Mouse (Mus musculus) MEL (cell line): ENCODE measurements around the gene Rab3c. TPM values are rescaled to one million over a fixed set of nuclear protein-coding genes. Genes with fewer than 3 reads are reported as not detected.

Source experiments
- DNase-seq: peaks from one replicate; pipeline ENCODE4 v3.0.0; 2011; ENCODE audit warnings: low read depth, low spot score
- H3K27ac ChIP-seq: 2 replicates; pipeline ENCODE4 v1.5.1; 2012; ENCODE audit warnings: low read depth, mild to moderate bottlenecking, control low read depth, low read length, moderate library complexity; ENCODE audit not compliant: control insufficient read depth
- H3K27me3 ChIP-seq, 2 experiments: fragments of 150-350 bp in 1 of 2; sonication (generic) in 1 of 2; 2 replicates each; pipeline ENCODE4 v1.6.1; 2012; ENCODE audit warnings: low read length in 2 of 2, mild to moderate bottlenecking in 2 of 2, improper control_type of control experiment in 1 of 2, moderate library complexity in 1 of 2; ENCODE audit not compliant: insufficient read depth in 2 of 2, control insufficient read depth in 1 of 2
- H3K36me3 ChIP-seq, 2 experiments: 2 replicates each; pipeline ENCODE4 v1.6.1; 2012 to 2014; ENCODE audit warnings: low read length in 2 of 2, improper control_type of control experiment in 1 of 2, inconsistent platforms in 1 of 2, mild to moderate bottlenecking in 1 of 2; ENCODE audit not compliant: insufficient read depth in 2 of 2, control insufficient read depth in 1 of 2
- H3K4me1 ChIP-seq, 2 experiments: fragments of 150-350 bp in 1 of 2; sonication (generic) in 1 of 2; 2 replicates each; pipeline ENCODE4 v1.6.1; 2012; ENCODE audit warnings: low read length in 2 of 2, improper control_type of control experiment in 1 of 2, mild to moderate bottlenecking in 1 of 2; ENCODE audit not compliant: insufficient read depth in 2 of 2, control insufficient read depth in 1 of 2
- H3K4me3 ChIP-seq, 2 experiments: fragments of 150-350 bp in 1 of 2; sonication (generic) in 1 of 2; 2 replicates each; pipeline ENCODE4 v1.5.1; 2012; ENCODE audit warnings: low read depth in 2 of 2, low read length in 2 of 2, mild to moderate bottlenecking in 2 of 2, moderate library complexity in 2 of 2, control low read depth in 1 of 2, improper control_type of control experiment in 1 of 2; ENCODE audit not compliant: control insufficient read depth in 1 of 2, insufficient read depth in 1 of 2
- H3K79me2 ChIP-seq: 2 replicates; pipeline ENCODE4 v1.6.1; 2012; ENCODE audit warnings: mild to moderate bottlenecking, low read length, moderate library complexity; ENCODE audit not compliant: control insufficient read depth, poor library complexity, insufficient read depth
- H3K9ac ChIP-seq: 2 replicates; pipeline ENCODE4 v1.6.1; 2012; ENCODE audit warnings: low read depth, mild to moderate bottlenecking, control low read depth, low read length, moderate library complexity; ENCODE audit not compliant: control insufficient read depth, poor library complexity, severe bottlenecking
- H3K9me3 ChIP-seq: fragments of 150-350 bp; sonication (generic); replicated peaks from 2 replicates; pipeline ENCODE4 v1.6.1; 2012; ENCODE audit warnings: mild to moderate bottlenecking, low read length, improper control_type of control experiment, moderate library complexity; ENCODE audit not compliant: insufficient read depth
- CHD1 ChIP-seq: IDR thresholded peaks from 2 replicates; pipeline ENCODE4 v1.6.1; 2012; ENCODE audit warnings: low read depth, mild to moderate bottlenecking, inconsistent platforms, low read length, improper control_type of control experiment
- CHD2 ChIP-seq: IDR thresholded peaks from 2 replicates; pipeline ENCODE4 v1.6.1; 2011; ENCODE audit warnings: low read length, improper control_type of control experiment
- CTCF ChIP-seq, 3 experiments: IDR thresholded peaks in 2 of 3; conservative IDR thresholded peaks in 1 of 3; 2 replicates each; pipeline ENCODE4 v1.5.1; 2011 to 2012; ENCODE audit warnings: low read length in 3 of 3, low read depth in 2 of 3, mild to moderate bottlenecking in 2 of 3, improper control_type of control experiment in 1 of 3, inconsistent platforms in 1 of 3, mixed read lengths in 1 of 3, moderate library complexity in 1 of 3; ENCODE audit not compliant: control insufficient read depth in 1 of 3, insufficient read depth in 1 of 3, poor library complexity in 1 of 3, severe bottlenecking in 1 of 3
- E2F4 ChIP-seq: IDR thresholded peaks from 2 replicates; pipeline ENCODE4 v1.6.1; 2011; ENCODE audit warnings: low read depth, low read length, improper control_type of control experiment, borderline replicate concordance
- GATA1 ChIP-seq: IDR thresholded peaks from 2 replicates; pipeline ENCODE4 v1.6.1; 2011; ENCODE audit warnings: low read depth, low read length, improper control_type of control experiment
- JUND ChIP-seq: IDR thresholded peaks from 2 replicates; pipeline ENCODE4 v1.6.1; 2011; ENCODE audit warnings: low read depth, mild to moderate bottlenecking, improper control_type of control experiment, low read length
- MAFK ChIP-seq: IDR thresholded peaks from 2 replicates; pipeline ENCODE4 v1.6.1; 2011; ENCODE audit warnings: low read depth, mild to moderate bottlenecking, low read length, improper control_type of control experiment, borderline replicate concordance
- MXI1 ChIP-seq: IDR thresholded peaks from 2 replicates; pipeline ENCODE4 v1.6.1; 2011; ENCODE audit warnings: mild to moderate bottlenecking, low read depth, low read length, improper control_type of control experiment
- NELFE ChIP-seq: IDR thresholded peaks from 2 replicates; pipeline ENCODE4 v1.6.1; 2011; ENCODE audit warnings: low read depth, low read length, improper control_type of control experiment
- POLR2A ChIP-seq, 2 experiments: IDR thresholded peaks; 2 replicates each; pipeline ENCODE4 v1.6.1; 2011 to 2012; ENCODE audit warnings: low read length in 2 of 2, mild to moderate bottlenecking in 2 of 2, control low read depth in 1 of 2, improper control_type of control experiment in 1 of 2, low read depth in 1 of 2, moderate library complexity in 1 of 2; ENCODE audit not compliant: control insufficient read depth in 1 of 2, insufficient read depth in 1 of 2, poor library complexity in 1 of 2
- RCOR1 ChIP-seq: IDR thresholded peaks from 2 replicates; pipeline ENCODE4 v1.6.1; 2012; ENCODE audit warnings: low read depth, mild to moderate bottlenecking, inconsistent platforms, low read length, improper control_type of control experiment
- TCF12 ChIP-seq: IDR thresholded peaks from 2 replicates; pipeline ENCODE4 v1.6.1; 2014; ENCODE audit warnings: low read depth, mild to moderate bottlenecking, inconsistent platforms, low read length, improper control_type of control experiment, moderate library complexity
- UBTF ChIP-seq: IDR thresholded peaks from 2 replicates; pipeline ENCODE4 v1.6.1; 2012; ENCODE audit warnings: low read depth, mild to moderate bottlenecking, inconsistent platforms, low read length, improper control_type of control experiment, moderate library complexity, borderline replicate concordance; ENCODE audit not compliant: insufficient read depth
- ZKSCAN1 ChIP-seq: IDR thresholded peaks from 2 replicates; pipeline ENCODE4 v1.6.1; 2012; ENCODE audit warnings: low read depth, mild to moderate bottlenecking, inconsistent platforms, low read length, improper control_type of control experiment, moderate library complexity
- ZMIZ1 ChIP-seq: IDR thresholded peaks from 2 replicates; pipeline ENCODE4 v1.6.1; 2012; ENCODE audit warnings: low read depth, mild to moderate bottlenecking, inconsistent platforms, low read length, improper control_type of control experiment, moderate library complexity
- ZNF384 ChIP-seq: IDR thresholded peaks from 2 replicates; pipeline ENCODE4 v1.6.1; 2012; ENCODE audit warnings: low read depth, mild to moderate bottlenecking, inconsistent platforms, low read length, improper control_type of control experiment
- polyA plus RNA-seq, 2 experiments: library from polyadenylated mRNA; stranded (reverse) in 1 of 2; unstranded in 1 of 2; fragments of >175 nt in 1 of 2; fragments of >200 nt in 1 of 2; gene quantifications; 2 replicates each; pipeline versions ENCODE4 v1.2.1 to v1.2.4; 2012; ENCODE audit warnings: low replicate concordance in 2 of 2, low read depth in 1 of 2; ENCODE audit not compliant: insufficient read length in 2 of 2, insufficient read depth in 1 of 2, missing spikeins in 1 of 2
- total RNA-seq: library from RNA; depleted of rRNA; stranded (reverse); fragments of 300-350 nt; gene quantifications from 2 replicates; pipeline ENCODE4 v1.2.3, GENCODE M21; 2012

The Rab3c gene
- total and polyA plus RNA-seq, 3 experiments = not detected

DNA sequence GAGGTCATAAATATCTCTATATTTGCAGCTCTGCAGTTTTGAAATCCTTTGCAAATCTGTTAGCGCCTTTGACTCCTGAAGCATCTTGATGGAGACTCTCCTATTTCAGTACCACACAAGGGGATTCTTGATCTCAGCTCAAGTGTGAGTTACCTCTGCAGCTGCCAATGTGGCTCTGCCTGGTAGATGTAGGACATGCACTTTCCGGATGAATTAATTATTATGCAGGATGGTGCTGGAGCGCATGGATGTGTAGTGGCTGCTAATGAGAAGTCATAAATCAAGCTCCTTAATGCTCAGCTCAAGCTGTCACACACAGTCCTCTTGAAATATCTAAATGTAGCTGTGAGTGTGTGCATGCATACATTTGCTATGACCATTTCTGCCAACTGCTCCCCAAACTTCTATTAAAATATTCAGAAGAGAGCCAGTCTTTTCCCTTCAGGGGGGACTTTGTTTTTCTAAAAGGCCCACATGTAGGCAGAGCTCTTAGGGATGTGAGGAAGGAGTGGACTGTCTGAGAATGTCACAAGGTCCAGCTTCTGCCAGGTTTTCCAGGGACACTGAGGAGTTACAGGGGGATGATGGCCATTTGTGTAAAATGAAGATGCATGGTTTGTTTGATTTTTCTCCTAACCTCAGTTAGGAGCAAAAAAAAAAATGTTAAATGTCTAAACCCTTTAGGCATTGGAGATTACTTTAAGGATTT lies 114.0 kb downstream of the Rab3c start:
- no peak overlapping the region for H3K27ac ChIP-seq
- no peak for DNase-seq
- TF ChIP-seq GATA1 (no peak), ZMIZ1 (no peak), CTCF (IDR thresholded peaks at IDR 0.05 in 2 of 3, conservative IDR thresholded peaks at IDR 0.05 in 1 of 3; ENCODE audit: control insufficient read depth in 1 of 3, insufficient read depth in 1 of 3, low read depth in 2 of 3, low read length in 3 of 3, poor library complexity in 1 of 3, severe bottlenecking in 1 of 3) (no peak), ZNF384 (no peak), RCOR1 (no peak), MAFK (no peak), E2F4 (no peak), NELFE (no peak), MXI1 (no peak), CHD2 (no peak), CHD1 (no peak), TCF12 (no peak), POLR2A (IDR thresholded peaks at IDR 0.05; ENCODE audit: control insufficient read depth in 1 of 2, insufficient read depth in 1 of 2, low read depth in 1 of 2, low read length in 2 of 2, poor library complexity in 1 of 2) (no peak), JUND (no peak), ZKSCAN1 (no peak)
- no peaks in the 10 kb centered on the region for H3K79me2 ChIP-seq
- H3K9ac ChIP-seq = no peak overlapping the region
- no peaks in the 10 kb centered on the region for H3K4me1 ChIP-seq
- H3K27me3 ChIP-seq = no peaks in the 10 kb centered on the region
- no peaks in the 10 kb centered on the region for H3K36me3 ChIP-seq
- no peaks in the 10 kb centered on the region for H3K9me3 ChIP-seq
- H3K4me3 ChIP-seq = no peak overlapping the region

DNA sequence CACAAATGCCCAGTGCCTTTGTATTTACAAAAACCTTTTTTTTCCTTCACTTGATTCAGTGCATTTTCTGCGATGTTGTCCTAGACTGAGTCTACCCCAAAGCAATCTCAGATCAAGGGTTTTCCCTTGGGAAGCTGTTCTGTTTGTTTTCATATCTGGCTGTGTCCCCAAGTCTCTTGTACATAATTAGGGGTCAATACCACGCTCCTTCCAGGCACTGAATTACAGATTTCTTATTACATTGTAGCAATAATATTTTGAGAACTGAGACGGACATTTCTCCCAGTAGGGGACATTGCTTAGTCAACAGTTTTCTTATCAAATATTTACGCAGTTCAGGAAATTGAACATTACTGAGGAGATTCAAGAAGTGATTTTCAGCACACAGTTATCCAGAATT lies 120.8 kb downstream of the Rab3c start:
- no peaks in the 10 kb centered on the region for H3K9me3 ChIP-seq
- no peaks in the 10 kb centered on the region for H3K27me3 ChIP-seq
- H3K4me1 ChIP-seq = no peaks in the 10 kb centered on the region
- H3K4me3 ChIP-seq = no peak overlapping the region
- TF ChIP-seq UBTF (no peak), CHD2 (no peak)
- TF ChIP-seq, all 39 proteins: peak for 0
- no peak overlapping the region for H3K9ac ChIP-seq
- no peak for DNase-seq
- H3K36me3 ChIP-seq = no peaks in the 10 kb centered on the region
- no peak overlapping the region for H3K27ac ChIP-seq
- H3K79me2 ChIP-seq = no peaks in the 10 kb centered on the region
